ENCODE assay signal across 8 mouse cellular contexts in genomic region chr8:48775531-48776037, GRCm38 (mm10).
DNase-seq lines count a peak whose midpoint lies in the region; ATAC-seq and TF ChIP-seq lines count a peak whose summit lies in the region.

No protein-coding gene starts in this region.

- H3K4me3 ChIP-seq in layer of hippocampus, adult 2 months, result 0 out of 2 replicates have a peak overlapping the region, but pooled peaks have one; percentile 1
- peak overlapping the region; percentile 20; the same call in 1 of the 2 replicates for H3K4me3 ChIP-seq in embryonic facial prominence, embryonic 13.5 days
- H3K4me3 ChIP-seq in hindbrain, postnatal 0 days (ENCODE audit: low read length), result no peak overlapping the region

- peaks cover 4% of the 10 kb centered on the region for H3K9me3 ChIP-seq in embryonic facial prominence, embryonic 13.5 days
- H3K9me3 ChIP-seq in hindbrain, postnatal 0 days (ENCODE audit: low read length), result no peaks in the 10 kb centered on the region

- H3K4me1 ChIP-seq in embryonic facial prominence, embryonic 13.5 days, result peaks cover 10% of the 10 kb centered on the region
- H3K4me1 ChIP-seq in hindbrain, postnatal 0 days (ENCODE audit: insufficient read depth, low read length), result peaks cover 3% of the 10 kb centered on the region; the same call in 1 of the 2 replicates

- DNase-seq in layer of hippocampus, adult 2 months (ENCODE audit: low spot score in 2 of 2), result no peak
- no peak for DNase-seq in layer of hippocampus, postnatal 36 days
- no peak for DNase-seq in hindbrain, postnatal 0 days (ENCODE audit: low spot score)
- DNase-seq in retina, postnatal 1 day, result peak; percentile 30
- DNase-seq in ovary, postnatal 14 days (ENCODE audit: low spot score), result no peak
- DNase-seq in adrenal gland, adult (ENCODE audit: inconsistent age in 2 of 2, low spot score in 1 of 2), result no peak
- no peak for DNase-seq in right cerebral cortex, adult 18-20 months

- 9% methylated on average over 9 of the region's 9 CpGs for WGBS in embryonic facial prominence, embryonic 13.5 days
- WGBS in hindbrain, postnatal 0 days, result 21% methylated on average over 9 of the region's 9 CpGs

- no peak overlapping the region; the same call in 1 of the 2 replicates for H3K9ac ChIP-seq in embryonic facial prominence, embryonic 13.5 days
- H3K9ac ChIP-seq in hindbrain, postnatal 0 days (replicated peaks; ENCODE audit: low read length), result no peak overlapping the region

- TF ChIP-seq CTCF in layer of hippocampus, adult 2 months (conservative IDR thresholded peaks at IDR 0.05), result no peak
- no peak for TF ChIP-seq CTCF in hindbrain, postnatal 0 days (IDR thresholded peaks at IDR 0.05; ENCODE audit: low read depth)

- peak overlapping the region; percentile 47 for H3K4me2 ChIP-seq in embryonic facial prominence, embryonic 13.5 days
- peak overlapping the region; percentile 39 for H3K4me2 ChIP-seq in hindbrain, postnatal 0 days (ENCODE audit: low read depth, low read length)

- H3K27me3 ChIP-seq in embryonic facial prominence, embryonic 13.5 days, result no peaks in the 10 kb centered on the region
- no peaks in the 10 kb centered on the region for H3K27me3 ChIP-seq in hindbrain, postnatal 0 days (ENCODE audit: insufficient read depth, low read length)

- no peaks in the 10 kb centered on the region for H3K36me3 ChIP-seq in embryonic facial prominence, embryonic 13.5 days
- no peaks in the 10 kb centered on the region for H3K36me3 ChIP-seq in hindbrain, postnatal 0 days (ENCODE audit: insufficient read depth, low read length)

- no peak for ATAC-seq in embryonic facial prominence, embryonic 13.5 days (ENCODE audit: insufficient number of reproducible peaks, insufficient read depth, low FRiP score, low TSS enrichment, low read depth)
- ATAC-seq in hindbrain, postnatal 0 days, result no peak

- no peak overlapping the region for H3K27ac ChIP-seq in layer of hippocampus, adult 2 months
- no peak overlapping the region for H3K27ac ChIP-seq in embryonic facial prominence, embryonic 13.5 days
- H3K27ac ChIP-seq in hindbrain, postnatal 0 days, result no peak overlapping the region
